Mouse (Mus musculus) layer of hippocampus, adult 9-10 months (tissue): ENCODE data around the gene Sbno2.

Experiments used
- DNase-seq: peaks from one replicate; pipeline ENCODE4 v3.0.0; 2022; ENCODE audit warnings: low spot score

The Sbno2 gene

DNA sequence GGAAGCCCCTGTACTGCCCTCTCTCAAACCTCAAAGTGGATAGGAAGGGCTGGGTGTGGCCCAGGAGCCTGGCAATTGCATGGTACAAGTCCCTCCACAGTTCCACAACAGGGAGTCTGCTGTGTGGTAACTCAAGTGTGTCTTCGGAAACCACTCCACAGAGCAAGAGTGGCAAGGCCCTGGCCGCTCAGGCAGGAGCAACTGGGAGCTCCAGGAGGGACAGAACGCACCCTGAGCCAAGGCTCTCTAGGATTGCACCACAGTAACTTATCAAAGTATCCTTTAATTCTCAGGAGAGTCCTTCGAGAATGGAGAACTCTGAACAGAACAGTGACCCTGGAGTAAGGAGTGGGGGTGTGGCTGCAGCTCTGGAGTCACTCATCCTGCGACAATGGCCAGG, 69.7 kb downstream of the Sbno2 start:
- no peak for DNase-seq

DNA sequence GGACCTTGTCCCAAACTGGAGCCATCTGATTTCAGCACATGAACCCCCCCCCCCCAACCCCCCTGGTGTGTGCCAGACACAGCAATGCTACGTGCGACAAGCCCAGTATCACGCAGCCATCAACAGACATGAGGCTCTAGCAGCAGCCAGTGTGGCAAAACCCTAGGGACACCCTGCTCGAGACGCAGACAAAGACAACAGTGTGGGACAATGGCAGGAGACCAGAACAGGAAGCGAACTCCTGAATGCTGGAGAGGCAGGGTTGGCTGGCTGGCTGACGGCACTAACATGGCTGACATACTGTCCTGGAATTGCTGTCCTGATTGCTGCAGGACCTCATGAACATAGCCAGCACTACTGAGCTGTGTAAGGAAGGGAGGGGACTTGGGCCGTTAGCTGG, 70.2 kb downstream of the Sbno2 start:
- no peak for DNase-seq

DNA sequence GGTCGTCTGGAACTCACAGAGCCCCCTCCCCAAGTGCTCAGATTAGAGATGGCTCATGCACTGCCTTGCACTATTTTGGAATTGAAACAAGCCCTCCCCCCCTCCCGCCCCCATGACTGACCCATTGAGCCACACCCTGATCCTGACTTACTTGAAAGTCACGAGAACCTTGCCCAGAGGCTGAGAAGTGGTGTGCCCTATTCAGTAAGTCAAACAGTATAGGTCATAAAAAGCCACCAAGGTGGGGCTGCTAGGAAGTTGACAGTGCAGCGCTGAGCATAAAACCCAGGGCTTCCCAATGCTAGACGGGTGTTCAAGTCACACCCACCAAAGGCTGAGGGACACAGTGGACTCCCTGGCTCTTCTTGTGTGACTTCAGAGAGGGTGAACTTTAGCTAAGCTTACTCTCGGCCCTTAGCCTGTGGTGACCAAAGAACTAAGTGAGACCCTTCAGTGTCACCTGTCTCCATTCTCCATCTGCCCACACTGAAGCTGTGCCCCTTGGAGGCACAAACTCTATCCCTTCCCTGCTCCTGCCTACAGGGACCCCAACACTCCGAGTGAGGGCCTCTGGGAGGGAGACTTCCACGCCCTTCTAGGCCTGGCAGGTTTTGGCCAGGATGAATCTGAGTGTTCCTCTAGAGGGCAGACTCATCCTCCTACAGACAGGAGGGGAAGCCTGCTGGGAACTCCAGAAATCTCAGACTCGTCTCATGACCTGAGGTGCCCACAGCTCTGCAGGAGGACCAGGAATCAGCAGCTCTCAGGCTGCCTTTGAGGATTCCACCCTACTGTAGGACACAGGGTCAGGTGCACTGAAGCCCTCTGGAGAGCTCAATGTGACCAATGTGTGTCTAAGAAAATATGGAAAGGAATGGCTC, 71.6 kb downstream of the Sbno2 start:
- no peak for DNase-seq

DNA sequence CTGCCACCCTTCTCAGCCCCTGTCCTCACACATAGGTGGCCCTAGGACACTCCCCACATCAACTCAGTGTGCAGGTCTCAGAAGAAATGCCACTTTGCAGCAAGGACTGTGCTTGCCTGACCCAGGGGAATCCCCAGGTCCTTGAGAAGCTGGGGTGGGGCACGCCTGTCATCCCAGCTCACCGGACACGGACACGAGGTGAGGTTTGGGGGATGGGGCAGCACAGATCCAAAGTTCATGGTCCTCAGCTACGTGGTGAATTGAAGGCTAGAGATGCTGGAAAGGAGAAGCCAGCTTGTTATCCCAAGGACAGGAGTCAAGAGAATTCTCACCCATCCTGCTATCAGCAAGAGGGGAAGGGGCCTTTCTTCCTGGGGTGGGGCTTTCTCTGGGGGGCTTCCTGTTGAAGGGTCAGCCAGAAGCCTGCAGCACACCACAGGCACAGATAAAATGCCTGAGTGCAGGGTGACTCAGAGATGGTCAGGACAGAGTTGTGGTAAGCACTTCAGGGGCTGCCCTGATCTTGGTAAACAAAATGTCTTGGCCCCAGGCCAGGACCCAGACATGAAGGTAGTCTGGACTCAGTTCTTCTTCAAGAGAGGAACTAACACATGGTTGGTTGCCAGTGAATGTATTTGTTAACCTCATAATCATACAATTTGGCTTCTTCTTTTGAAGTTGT, 72.4 kb downstream of the Sbno2 start:
- DNase-seq = no peak

DNA sequence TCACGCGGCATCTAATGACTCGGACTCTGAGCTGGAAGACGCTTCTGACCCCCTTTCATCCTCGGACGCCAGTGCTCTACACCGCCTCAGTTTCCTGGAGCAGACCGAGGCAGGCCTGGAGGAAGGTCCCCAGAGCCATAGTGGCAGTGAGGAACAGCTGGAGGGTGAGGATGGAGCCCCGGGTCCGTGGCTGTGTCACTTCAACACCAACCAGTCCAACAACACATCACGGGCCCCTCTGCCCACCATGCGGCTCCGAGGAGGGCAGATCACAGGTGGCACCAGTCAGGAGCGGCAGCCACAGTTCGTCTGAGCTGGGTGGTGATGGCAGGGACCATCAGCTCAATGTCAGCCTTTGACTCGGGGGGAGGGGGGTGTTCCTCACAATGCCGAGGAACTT, 74.6 kb downstream of the Sbno2 start:
- DNase-seq = no peak

DNA sequence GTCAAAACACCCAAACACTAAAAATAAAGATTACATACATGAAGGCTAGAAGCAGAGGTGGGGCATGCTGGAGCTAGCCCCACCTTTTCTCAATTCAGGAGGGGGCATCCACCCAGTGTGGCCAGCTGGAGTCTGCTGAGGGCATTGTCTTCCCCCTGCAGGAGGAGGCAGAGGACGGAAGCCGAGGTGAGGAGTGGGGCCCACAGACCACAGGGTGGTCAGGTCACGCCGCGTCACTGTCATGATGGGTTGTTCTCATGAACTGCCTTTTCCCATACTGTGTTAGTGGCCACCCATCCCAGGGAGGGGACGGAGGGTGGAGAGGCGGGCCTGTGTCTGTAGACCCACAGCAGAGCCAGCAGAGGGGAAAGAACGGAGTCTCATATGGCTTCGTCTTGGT, 75.2 kb downstream of the Sbno2 start:
- DNase-seq = no peak

DNA sequence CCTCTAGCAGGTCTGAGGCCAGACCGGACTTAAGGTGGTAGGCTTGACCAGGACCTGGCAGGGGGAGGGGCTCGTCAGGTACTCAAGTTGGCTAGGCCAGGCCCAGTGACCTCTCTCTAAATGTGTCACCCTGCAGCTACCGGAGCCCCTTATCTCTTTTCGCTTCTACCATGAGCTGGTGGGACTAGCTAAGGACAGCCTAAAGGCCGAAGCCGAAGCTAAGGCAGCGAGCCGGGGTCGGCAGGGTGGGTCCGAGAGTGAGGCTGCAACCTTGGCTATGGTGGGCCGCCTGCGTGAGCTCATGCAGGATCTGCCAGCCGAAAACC, 76.9 kb downstream of the Sbno2 start:
- DNase-seq = no peak

DNA sequence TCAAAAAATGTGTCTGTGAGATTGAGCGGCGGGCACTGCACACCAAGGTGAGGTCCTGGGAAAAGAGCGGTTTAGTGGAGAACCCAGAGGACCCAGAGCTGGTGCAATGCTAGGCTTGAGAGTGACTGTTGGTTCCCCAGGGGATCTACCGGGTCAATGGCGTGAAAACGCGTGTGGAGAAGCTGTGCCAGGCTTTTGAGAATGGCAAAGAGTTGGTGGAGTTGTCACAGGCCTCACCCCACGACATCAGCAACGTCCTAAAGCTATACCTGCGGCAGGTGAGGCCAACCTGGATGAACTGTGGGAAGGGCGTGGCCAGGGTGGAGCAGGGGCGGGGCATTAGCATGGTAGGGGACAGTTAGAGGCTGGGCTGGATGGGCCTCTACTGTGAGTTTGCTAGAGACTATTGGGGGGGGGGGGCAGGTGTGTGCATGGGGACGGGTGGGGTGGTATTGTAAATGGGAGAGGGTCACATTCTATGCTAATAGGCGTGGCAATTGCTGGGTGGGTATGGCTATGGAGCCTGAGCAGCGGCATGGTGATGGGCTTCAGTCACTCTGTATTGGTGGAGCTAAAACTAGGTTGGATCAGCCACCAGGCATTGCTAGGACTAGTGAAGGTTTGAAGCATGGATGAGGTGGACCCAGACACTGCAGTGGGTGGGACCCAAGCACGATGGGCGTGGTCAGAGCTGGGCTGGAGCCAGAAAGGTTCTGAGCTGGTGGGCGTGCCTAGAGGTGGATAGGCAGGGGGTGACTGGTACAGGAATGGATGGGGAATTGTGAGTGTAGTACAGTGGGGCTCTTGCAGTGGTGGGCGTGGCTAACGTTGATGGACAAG, 77.5 kb downstream of the Sbno2 start:
- no peak for DNase-seq

DNA sequence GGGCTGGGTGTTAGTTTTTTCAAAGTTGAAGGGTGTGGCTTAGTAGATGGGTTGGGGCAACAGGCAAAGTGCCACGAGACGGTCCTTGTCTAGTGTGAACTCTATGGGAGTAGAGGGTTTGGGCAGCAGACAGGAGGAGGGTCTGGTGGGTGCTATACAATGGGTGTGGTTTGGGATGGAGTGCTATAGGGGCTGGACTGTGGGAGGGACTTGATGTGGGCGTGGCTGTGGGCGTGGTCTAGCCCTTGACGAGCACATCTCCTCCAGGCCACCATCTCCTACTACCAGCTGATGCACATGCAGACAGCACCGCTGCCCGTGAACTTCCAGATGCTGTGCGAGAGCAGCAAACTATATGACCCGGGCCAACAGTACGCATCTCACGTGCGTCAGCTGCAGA, 79.5 kb downstream of the Sbno2 start:
- DNase-seq = no peak

DNA sequence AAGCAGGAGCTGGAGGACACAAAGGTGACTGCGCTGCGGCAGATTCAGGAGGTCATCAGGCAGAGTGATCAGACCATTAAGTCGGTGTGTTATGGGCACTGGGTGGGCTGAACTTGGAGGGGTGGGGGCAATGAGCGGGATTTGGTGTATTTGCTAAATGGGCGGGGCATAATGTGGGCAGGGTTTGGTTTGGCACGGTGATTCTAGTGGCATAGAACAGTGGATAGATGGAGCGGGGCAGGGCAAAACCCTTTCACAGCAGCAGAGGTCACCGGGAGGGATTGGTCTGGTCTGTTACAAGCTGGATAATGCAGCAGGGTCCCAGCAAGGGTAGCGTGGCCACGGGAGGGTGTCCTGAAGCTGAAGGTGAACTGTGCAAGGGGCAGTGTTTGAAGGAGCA, 79.9 kb downstream of the Sbno2 start:
- DNase-seq = no peak

DNA sequence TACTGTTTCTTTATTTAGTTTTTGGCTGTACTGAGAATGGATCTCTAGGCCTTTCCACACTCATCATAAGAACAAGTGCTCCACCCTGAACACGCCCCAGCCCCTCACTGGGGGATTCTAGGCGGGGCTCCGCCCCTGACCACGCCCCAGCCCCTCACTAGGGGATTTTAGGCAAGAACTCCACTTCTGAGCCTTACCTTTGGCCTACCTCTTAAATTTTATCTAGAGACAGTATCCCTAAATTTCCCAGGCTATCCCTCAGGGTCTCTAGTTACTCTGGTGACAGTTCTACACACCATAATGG, 80.4 kb downstream of the Sbno2 start:
- DNase-seq = no peak

DNA sequence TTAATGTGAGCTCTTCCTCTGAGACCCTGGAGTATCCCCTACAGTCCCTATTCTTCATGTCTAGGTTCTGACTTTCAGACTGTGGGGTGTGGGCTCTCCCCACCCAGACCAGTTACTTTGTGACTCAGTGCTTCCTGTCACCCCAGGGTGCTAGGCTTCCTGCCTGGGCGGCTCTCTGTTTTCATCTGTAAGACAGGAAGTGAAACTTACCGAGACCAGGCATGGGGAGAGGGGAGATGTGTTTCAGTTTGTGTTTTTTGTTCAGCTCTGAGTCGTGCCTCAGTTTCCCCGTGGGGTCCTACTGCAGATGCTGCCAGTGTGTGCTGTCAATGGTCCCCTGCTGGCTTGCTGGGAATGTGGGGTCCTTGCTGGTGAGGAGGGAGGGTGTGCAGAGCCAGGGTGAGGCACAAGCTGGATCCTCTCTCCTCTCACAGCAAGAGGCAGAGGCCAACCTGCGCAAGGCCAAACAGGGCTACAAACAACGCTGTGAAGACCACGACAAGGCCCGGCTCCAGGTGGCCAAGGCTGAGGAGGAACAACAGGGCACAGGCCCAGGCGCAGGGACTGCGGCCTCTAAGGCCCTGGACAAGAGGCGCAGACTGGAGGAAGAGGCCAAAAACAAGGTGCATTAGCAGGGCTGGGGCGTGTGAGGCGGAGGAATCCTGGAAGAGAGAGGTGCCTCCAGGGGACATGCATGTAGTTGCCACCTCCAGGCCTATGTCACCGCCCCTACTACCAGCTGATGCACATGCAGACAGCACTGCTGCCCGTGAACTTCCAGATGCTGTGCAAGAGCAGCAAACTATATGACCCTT, 80.9 kb downstream of the Sbno2 start:
- DNase-seq = no peak

DNA sequence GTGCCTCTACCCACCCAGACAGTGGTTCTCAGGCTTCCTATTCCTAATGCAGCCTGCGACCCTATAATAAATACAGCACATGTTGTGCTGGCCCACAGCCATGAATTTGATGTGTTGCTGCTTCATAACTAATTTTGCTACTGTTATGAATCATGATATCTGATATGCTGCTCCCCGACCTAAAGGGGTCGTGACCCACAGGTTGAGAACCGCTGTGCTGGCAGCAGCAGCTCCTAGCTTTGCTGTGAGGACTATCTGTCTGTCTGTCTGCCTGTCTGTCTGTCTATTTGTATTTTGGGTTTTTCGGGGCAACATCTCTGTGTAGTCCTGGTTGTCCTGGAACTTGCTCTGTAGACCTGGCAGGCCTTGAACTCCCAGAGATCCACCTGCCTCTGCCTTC, 81.6 kb downstream of the Sbno2 start:
- no peak for DNase-seq

DNA sequence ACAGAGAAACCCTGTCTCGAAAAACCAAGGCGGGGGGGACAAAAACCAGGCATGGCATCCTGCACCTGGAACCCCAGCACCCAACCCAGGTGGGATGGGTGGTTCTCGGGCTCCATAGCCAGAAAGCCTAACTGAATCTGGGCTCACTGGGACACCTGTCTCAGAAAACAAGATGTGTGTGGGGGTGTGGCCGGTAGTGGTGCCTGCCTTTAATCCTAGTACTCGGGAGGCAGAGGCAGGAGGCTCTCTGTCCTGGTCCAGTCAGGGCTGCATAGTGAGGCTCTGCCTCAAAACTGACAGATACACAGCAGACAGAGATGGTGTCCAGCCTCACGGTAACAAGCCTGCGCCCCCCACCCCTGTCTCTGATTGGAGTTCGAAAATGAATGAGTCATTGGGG, 82.6 kb downstream of the Sbno2 start:
- no peak for DNase-seq

DNA sequence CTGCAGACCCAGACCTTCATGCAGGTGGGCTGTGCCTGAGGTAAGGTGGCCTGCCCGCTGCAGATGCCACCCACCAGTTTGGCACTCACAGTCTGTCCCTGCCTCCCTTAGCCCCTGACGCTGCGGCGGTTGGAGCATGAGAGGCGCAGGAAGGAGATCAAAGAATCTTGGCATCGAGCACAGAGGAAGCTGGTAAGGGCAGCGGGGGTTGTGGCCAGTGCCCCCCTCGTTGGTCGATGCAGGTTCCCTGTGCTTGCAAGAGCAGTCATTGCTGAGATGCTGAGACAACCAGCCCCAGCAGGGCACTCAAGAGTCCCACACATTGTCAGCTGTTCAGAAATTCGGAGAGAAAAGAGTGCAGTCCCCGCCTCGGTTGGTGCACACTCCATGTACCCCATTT, 83.2 kb downstream of the Sbno2 start:
- no peak for DNase-seq

DNA sequence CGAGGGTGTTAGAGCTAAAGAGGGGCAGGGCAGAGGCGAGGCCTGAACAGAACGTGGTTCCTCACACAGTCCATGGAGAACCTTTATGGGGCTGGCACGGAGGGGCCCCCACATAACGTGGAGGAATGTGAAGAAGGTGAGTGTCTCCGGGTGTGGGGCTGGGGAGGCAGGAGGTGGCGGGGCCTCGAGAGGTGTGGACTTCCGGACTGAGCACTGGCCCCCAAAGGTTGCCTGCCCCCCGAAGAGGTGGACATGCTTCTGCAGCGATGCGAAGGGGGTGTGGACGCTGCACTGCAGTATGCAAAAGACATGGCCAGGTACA, 84.1 kb downstream of the Sbno2 start:
- no peak for DNase-seq

DNA sequence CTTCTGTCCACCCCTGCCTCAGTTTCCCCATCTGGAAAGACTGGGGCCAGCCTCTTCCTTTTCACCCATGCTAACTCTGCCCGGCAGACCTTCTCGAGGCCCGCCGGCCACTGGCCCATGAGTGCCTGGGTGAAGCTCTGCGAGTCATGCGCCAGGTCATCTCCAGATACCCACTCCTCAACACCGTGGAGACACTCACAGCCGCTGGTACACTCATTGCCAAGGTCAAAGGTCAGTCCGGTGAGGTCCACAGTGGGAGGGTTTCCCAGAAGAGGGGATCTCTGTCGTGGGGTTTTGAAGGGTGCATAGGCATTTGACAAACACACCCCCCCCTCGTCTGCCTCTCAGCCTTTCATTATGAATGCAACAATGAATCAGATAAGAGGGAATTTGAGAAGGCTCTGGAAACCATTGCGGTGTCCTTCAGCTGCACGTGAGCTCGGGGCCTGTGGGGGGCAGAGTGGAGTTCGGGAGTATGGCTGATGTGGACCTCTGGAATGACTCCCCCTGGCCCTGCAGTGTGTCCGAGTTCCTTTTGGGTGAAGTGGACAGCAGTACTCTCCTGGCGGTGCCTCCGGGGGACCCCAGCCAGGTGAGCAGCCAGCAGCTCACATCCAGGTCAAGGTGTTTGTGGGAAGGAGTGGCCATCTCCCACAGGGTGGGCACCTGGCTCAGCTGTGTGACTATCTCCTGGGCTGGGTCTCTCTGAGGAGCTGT, 84.6 kb downstream of the Sbno2 start:
- no peak for DNase-seq

DNA sequence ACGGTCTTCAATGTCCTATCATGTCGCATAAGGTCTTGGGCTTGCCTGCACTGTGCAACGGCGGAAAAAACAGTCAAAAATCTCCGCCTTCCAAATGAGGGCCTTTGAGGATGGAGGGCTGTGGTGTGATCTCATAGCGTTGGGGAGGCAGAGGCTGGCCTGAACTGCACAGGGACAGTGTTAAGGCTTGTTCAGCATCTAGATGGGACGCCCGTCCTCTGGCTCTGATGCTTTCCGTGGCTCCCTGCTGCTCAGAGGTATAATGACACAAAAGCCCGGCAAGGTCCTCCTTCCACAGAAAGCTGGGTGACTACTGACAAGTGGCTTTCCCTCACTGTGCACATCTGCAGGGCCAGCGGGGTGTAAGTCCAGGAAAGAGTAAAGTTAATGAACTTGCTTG, 85.2 kb downstream of the Sbno2 start:
- DNase-seq = no peak

DNA sequence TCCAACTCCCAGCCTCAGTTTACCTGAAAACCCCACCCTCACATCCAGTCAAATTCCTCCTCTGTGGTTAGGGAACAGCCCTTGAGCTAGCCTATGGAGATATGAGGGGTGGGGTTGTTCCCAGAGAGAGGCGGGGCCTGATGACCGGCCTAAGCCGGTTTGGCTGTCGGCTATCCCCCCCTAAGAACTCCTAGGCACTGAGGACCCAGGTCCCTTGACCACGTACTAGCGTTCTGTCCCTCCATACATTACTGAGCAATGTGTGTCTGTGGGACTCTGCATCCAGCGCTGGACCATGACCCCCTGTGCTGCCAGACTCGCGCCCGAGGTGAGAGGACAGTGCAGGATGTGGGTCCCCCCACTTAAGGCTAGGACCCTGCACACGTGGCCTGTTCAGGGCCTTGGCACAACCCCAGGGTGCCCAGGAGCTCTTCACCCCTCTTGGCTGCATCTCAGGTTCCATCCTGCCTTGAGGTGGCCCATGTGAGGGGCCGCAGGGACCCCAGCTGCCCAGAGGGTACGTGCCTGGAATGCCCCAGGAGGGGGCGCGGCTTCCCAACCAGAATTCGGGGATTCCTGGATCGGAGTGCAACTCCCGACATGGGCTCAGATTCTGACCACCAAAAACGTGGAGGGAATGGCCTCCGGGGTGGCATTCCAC, 85.8 kb downstream of the Sbno2 start:
- DNase-seq = no peak

DNA sequence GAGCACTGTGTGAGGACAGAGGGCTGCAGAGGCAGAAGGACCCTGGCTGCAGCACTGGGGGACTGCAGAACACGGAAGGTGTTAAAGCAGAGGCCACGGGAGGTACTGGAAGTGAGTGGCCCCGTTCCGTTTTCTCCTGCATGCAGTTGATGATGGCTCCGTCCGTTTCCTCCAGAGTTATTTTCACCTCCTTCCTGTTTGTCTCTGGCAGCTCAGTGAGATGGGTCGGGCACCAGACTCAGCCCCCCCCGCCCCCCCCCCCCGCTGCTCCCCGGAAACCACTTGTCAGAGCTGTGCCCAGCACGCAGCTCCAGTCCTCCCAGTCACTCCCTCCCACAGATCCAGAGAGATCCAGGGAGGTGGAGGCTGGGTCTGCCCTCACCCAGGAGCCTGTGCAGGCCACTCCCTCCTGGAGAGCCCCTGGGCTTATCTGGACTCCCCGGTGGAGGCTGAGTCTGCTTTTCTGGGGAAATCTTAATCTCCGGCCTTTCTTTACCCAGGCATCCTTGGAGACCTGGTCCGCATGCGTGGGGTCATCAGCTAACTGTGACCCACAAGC, 86.6 kb downstream of the Sbno2 start:
- DNase-seq = no peak

DNA sequence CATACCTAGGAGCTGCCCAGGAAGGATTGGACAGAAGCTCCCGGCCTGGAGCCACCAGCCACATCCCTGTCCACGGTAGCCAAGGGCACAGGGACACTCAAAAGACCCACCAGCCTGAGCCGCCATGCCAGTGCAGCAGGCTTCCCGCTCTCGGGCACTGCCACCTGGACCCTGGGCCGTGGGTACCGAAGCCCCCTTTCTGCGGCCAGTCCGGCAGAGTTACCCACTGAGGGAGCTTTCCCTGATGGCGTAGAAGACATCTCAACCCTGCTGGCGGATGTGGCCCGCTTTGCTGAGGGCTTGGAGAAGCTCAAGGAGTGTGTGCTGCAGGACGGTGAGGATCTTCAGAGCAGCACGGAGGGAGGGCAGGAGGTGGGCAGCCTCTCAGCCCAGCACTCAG, 87.6 kb downstream of the Sbno2 start:
- DNase-seq = no peak
